Mouse (Mus musculus): ENCODE results near the gene Ccdc60.
"Not testable (repeated sequence)": the region's sequence is repeated elsewhere in the genome, so short reads cannot be mapped to it uniquely, and the experiment has no call there.

Gene Ccdc60

GRCm38 (mm10) chr5:116288849-116289570 lies at the start of gene Ccdc60:
Gene Ccdc60, minus strand, starts transcription at chr5:116288985.
- DNase-seq (ENCODE audit: low read depth, low spot score), result no peak
- no peaks in the 10 kb centered on the region for H3K27me3 ChIP-seq (ENCODE audit: control insufficient read depth, insufficient read depth, low read length, poor library complexity, severe bottlenecking)
- H3K36me3 ChIP-seq (ENCODE audit: control insufficient read depth, insufficient read depth, low read length, poor library complexity, severe bottlenecking), result no peaks in the 10 kb centered on the region

DNA sequence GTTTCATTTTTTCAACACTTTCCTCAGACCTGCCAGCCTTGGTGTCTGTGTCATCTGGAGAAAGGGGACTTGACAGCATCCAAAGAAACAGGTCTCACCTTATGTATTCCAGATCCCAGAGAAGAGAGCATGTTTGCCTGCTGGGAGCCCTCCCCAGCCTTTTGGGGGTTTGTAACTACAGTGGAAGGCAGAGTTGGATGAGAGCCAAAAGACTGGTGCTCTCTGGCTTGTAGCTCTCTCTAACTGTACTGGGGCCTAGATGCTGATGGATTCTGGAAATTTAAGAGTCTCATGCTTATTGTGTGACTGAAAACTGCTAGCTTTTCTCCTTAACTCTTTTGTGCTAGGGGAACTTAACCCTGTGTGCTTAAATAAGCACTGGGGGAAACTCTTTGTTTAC lies 47.4 kb upstream of the Ccdc60 start:
- Histone ChIP-seq H3K27me3 (ENCODE audit: control insufficient read depth, insufficient read depth, low read length, poor library complexity, severe bottlenecking) (no peaks in the 10 kb centered on the region), H3K36me3 (ENCODE audit: control insufficient read depth, insufficient read depth, low read length, poor library complexity, severe bottlenecking) (no peaks in the 10 kb centered on the region)
- no peak for DNase-seq (ENCODE audit: low read depth, low spot score)

- H3K36me3 ChIP-seq (ENCODE audit: control insufficient read depth, insufficient read depth, low read length, poor library complexity, severe bottlenecking), result no peaks in the 10 kb centered on the region
- DNase-seq (ENCODE audit: low read depth, low spot score), result no peak
- H3K27me3 ChIP-seq (ENCODE audit: control insufficient read depth, insufficient read depth, low read length, poor library complexity, severe bottlenecking), result no peaks in the 10 kb centered on the region
Measured at GRCm38 (mm10) chr5:116328911-116329310, 40.1 kb upstream of the Ccdc60 start.

DNA sequence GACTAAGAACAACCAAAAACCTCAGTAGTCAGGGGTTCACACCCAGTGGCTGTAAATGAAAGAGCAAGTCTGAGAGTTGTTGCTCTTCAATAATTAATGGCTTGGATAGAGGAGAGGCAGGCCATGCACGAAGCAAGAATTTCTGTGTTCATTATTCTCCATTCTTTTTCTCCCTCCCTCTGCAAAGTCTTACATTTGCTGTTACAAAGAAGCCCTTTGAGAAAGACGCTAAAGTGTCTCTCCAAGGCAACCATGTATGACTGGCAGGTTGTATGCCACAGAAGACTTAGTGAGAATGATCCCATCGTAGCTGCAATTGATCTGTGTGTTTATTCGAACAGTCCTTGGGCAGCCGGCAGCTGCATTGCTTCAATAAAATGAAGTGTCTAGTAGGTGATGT lies 34.6 kb upstream of the Ccdc60 start:
- H3K27me3 ChIP-seq (ENCODE audit: control insufficient read depth, insufficient read depth, low read length, poor library complexity, severe bottlenecking), result no peaks in the 10 kb centered on the region
- DNase-seq (ENCODE audit: low read depth, low spot score), result no peak
- H3K36me3 ChIP-seq (ENCODE audit: control insufficient read depth, insufficient read depth, low read length, poor library complexity, severe bottlenecking), result no peaks in the 10 kb centered on the region

GRCm38 (mm10) chr5:116322365-116323027 lies 33.7 kb upstream of the Ccdc60 start:
- no peaks in the 10 kb centered on the region for H3K27me3 ChIP-seq (ENCODE audit: control insufficient read depth, insufficient read depth, low read length, poor library complexity, severe bottlenecking)
- H3K36me3 ChIP-seq (ENCODE audit: control insufficient read depth, insufficient read depth, low read length, poor library complexity, severe bottlenecking), result no peaks in the 10 kb centered on the region
- DNase-seq (ENCODE audit: low read depth, low spot score), result no peak

DNA sequence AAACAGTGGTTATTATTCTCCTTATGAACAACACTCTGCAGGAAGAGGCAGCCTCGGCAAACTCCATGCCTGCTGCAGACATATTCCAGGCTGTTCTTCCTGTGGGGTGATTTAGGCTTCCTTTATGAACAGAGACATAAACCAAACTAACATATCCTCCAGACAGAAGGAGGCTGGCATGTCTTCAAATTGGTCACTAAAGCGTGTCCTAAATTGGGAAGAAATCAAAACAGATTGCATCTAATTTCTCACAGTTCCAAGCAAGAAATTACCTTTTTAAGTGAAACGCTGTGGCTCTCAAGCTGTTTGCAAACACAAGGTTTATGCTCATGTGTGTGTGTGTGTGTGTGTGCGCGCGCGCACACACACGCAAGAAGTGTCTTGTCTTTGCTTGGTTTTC lies 24.9 kb upstream of the Ccdc60 start:
- DNase-seq (ENCODE audit: low read depth, low spot score), result no peak
- no peaks in the 10 kb centered on the region for H3K36me3 ChIP-seq (ENCODE audit: control insufficient read depth, insufficient read depth, low read length, poor library complexity, severe bottlenecking)
- H3K27me3 ChIP-seq (ENCODE audit: control insufficient read depth, insufficient read depth, low read length, poor library complexity, severe bottlenecking), result no peaks in the 10 kb centered on the region

- no peak for DNase-seq (ENCODE audit: low read depth, low spot score)
- H3K27me3 ChIP-seq (ENCODE audit: control insufficient read depth, insufficient read depth, low read length, poor library complexity, severe bottlenecking), result no peaks in the 10 kb centered on the region
- no peaks in the 10 kb centered on the region for H3K36me3 ChIP-seq (ENCODE audit: control insufficient read depth, insufficient read depth, low read length, poor library complexity, severe bottlenecking)
Measured at GRCm38 (mm10) chr5:116312111-116312737, 23.4 kb upstream of the Ccdc60 start.

GRCm38 (mm10) chr5:116311636-116312035 lies 22.9 kb upstream of the Ccdc60 start:
- DNase-seq (ENCODE audit: low read depth, low spot score), result no peak
- no peaks in the 10 kb centered on the region for H3K36me3 ChIP-seq (ENCODE audit: control insufficient read depth, insufficient read depth, low read length, poor library complexity, severe bottlenecking)
- H3K27me3 ChIP-seq (ENCODE audit: control insufficient read depth, insufficient read depth, low read length, poor library complexity, severe bottlenecking), result no peaks in the 10 kb centered on the region

DNA sequence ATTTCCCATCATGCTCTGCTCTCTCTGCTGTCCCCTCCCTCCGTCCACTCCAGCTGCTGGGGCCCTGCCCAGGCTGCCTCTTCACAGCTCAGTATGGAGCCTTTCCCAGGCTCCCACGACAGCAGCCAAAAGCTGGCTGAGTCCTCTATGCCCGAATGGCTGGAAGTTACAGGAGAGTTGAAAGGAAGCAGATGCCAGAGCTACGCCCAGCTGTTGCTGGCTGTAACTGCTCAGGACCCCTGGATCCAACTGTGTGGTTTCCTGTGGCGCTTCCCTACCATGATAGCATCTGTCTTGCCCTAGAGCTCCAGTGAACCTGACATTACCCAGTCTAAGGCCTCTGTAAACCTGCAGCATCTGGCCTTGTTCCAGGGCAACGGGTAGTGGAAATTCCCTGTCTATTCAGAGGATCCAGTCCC lies 20.6 kb upstream of the Ccdc60 start:
- Histone ChIP-seq H3K36me3 (ENCODE audit: control insufficient read depth, insufficient read depth, low read length, poor library complexity, severe bottlenecking) (no peaks in the 10 kb centered on the region), H3K27me3 (ENCODE audit: control insufficient read depth, insufficient read depth, low read length, poor library complexity, severe bottlenecking) (no peaks in the 10 kb centered on the region)
- no peak for DNase-seq (ENCODE audit: low read depth, low spot score)

GRCm38 (mm10) chr5:116305557-116305956 lies 16.8 kb upstream of the Ccdc60 start:
- no peaks in the 10 kb centered on the region for H3K27me3 ChIP-seq (ENCODE audit: control insufficient read depth, insufficient read depth, low read length, poor library complexity, severe bottlenecking)
- DNase-seq (ENCODE audit: low read depth, low spot score), result no peak
- H3K36me3 ChIP-seq (ENCODE audit: control insufficient read depth, insufficient read depth, low read length, poor library complexity, severe bottlenecking), result no peaks in the 10 kb centered on the region

GRCm38 (mm10) chr5:116305146-116305545 lies 16.4 kb upstream of the Ccdc60 start:
- not testable (repeated sequence) for DNase-seq (ENCODE audit: low read depth, low spot score); H3K36me3 ChIP-seq (ENCODE audit: control insufficient read depth, insufficient read depth, low read length, poor library complexity, severe bottlenecking); H3K27me3 ChIP-seq (ENCODE audit: control insufficient read depth, insufficient read depth, low read length, poor library complexity, severe bottlenecking)

GRCm38 (mm10) chr5:116300984-116301383 lies 12.2 kb upstream of the Ccdc60 start:
- no peak for DNase-seq (ENCODE audit: low read depth, low spot score)
- H3K36me3 ChIP-seq (ENCODE audit: control insufficient read depth, insufficient read depth, low read length, poor library complexity, severe bottlenecking), result no peaks in the 10 kb centered on the region
- no peaks in the 10 kb centered on the region for H3K27me3 ChIP-seq (ENCODE audit: control insufficient read depth, insufficient read depth, low read length, poor library complexity, severe bottlenecking)

GRCm38 (mm10) chr5:116293501-116293900 lies 4.7 kb upstream of the Ccdc60 start:
- H3K36me3 ChIP-seq (ENCODE audit: control insufficient read depth, insufficient read depth, low read length, poor library complexity, severe bottlenecking), result no peaks in the 10 kb centered on the region

GRCm38 (mm10) chr5:116290584-116290983 lies 1.8 kb upstream of the Ccdc60 start:
- no peak for DNase-seq (ENCODE audit: low read depth, low spot score)
- no peaks in the 10 kb centered on the region for H3K36me3 ChIP-seq (ENCODE audit: control insufficient read depth, insufficient read depth, low read length, poor library complexity, severe bottlenecking)
- no peaks in the 10 kb centered on the region for H3K27me3 ChIP-seq (ENCODE audit: control insufficient read depth, insufficient read depth, low read length, poor library complexity, severe bottlenecking)

More at GRCm38 (mm10) chr5:116293501-116293900, 4.7 kb upstream of the Ccdc60 start:
- no peaks in the 10 kb centered on the region for H3K27me3 ChIP-seq (ENCODE audit: control insufficient read depth, insufficient read depth, low read length, poor library complexity, severe bottlenecking)
- DNase-seq (ENCODE audit: low read depth, low spot score), result no peak

DNA sequence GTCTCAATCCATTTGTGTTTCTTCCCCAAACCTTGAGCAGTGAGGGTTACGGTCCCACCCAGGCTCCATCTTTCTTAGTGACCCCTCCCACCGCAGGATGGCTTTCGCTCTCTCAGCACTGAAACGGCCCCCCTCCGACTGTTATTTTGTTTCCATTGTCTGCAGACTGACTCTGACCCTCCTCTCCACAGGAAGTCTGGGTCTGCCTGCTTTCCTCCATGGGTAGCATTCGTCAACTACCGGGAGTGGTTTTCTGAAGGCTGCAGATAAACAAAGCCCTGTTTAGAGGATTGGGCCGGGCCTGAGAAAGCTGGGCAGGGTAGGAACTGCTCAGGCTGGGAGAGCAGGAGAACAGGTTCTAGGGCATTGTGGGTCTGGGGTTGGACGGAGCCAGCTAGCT lies 1.1 kb upstream of the Ccdc60 start:
- no peak for DNase-seq (ENCODE audit: low read depth, low spot score)
- Histone ChIP-seq H3K27me3 (ENCODE audit: control insufficient read depth, insufficient read depth, low read length, poor library complexity, severe bottlenecking) (no peaks in the 10 kb centered on the region), H3K36me3 (ENCODE audit: control insufficient read depth, insufficient read depth, low read length, poor library complexity, severe bottlenecking) (no peaks in the 10 kb centered on the region)
